Mouse (Mus musculus) induced T-regulatory cell, adult 2 months (primary cell): Measurements from ENCODE around the gene Vps52.

Experiments
- DNase-seq: peaks from one replicate; pipeline ENCODE4 v3.0.0-alpha.2; 2012; ENCODE audit warnings: low read depth

Gene Vps52

DNA sequence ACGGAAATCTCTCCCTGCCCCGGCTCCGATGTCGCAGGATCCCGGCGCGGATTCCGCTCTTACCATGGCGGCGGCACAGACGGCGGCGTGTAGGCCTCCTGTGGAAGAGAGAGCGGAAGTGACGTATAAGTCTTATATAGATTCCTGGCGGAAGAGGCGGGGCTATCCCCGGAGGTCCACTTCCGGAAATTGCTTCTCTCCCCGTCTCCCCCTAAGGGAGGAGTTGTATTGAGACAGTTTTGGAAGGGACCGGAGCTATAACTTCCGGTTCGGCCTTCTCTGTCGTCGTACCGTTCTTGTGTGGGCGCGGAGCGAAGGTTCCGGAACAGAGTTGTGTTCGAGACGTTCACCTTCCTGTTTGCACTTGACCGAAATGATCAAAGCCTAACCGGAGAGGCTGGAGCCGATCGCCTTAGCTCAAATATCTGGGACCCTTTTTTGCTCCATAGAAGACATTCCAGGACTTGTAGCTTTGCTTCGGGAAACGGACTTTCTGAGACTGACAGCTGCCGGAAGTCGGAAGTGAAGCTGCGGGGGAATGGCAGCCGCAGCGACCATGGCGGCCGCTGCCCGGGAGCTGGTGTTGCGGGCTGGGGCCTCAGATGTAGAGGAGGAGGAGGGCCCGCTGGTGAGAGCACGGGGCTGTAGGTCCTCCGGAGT, at the start of gene Vps52, which contains the start of gene Rps18:
Gene Vps52 (plus strand): TSS at position 258 of the 660 bp plus-strand sequence.
Gene Rps18 (minus strand): TSS at position 447 of the 660 bp plus-strand sequence.
- DNase-seq: peak; percentile 98

DNA sequence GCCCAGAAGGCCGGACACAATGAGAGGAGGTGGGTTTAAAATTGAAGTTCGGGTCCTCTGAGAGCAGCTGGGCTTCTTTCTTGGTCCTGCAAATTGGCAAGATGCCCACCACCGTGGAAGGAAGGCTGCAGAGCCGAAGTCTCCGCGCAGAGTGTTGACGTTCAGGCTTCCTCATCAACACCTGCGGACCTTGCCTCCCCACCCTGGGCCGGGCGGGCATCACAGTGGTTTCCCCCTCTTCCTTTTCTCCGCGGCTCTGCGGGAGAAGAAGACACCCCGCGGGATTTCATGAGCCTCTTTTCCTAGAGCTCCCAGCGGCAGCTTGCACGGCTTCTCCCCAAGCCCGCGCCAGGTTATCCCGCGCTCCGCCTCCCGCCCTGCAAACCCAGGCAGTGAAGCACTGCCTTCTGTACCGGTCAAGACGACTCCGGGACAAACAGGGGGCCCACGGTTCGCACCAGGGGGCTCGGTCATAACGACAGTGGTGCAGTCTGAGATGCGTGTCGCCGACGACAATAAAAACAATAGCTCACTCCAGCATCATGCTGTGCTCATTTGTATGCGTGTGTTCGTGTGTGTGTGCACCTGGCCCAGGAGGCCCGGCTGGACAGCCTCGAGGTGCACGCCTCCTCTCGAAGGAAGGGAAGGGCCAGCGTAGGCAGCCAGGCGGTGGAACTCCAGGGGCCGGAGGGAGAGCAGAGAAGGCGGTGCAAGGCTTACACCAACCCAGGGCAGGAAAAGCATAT, 47.1 kb upstream of the Vps52 start:
- DNase-seq: no peak

GRCm38 (mm10) chr17:33909077-33909868, 46.3 kb upstream of the Vps52 start, which contains the start of gene Daxx:
Gene Daxx (plus strand): TSS chr17:33909414.
- peak; percentile 98 for DNase-seq

DNA sequence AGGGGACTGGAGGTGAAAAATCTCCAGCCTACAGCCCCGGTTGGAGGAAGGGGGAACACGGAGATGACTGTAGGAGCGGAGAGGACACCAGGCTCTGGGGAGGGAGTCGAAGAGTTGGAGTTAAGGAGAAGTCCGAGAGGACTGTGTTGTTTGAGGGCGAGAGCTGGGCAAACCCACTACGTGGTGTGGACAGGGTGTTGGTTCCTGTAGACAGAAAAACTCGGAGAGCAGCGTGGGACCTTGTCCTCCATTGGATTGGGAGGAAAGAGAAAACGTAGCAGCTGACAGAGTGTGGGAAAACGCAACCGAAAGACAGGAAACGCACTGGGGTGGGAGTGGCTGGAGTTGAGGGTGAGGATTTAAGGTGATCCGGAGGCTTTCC, 45.8 kb upstream of the Vps52 start:
- DNase-seq: peak; percentile 85

- DNase-seq: peak; percentile 79
These were observed 45.1 kb upstream of the Vps52 start for GRCm38 (mm10) chr17:33910346-33911051.

- DNase-seq: no peak
These were observed 44.4 kb upstream of the Vps52 start for GRCm38 (mm10) chr17:33911052-33911812.

DNA sequence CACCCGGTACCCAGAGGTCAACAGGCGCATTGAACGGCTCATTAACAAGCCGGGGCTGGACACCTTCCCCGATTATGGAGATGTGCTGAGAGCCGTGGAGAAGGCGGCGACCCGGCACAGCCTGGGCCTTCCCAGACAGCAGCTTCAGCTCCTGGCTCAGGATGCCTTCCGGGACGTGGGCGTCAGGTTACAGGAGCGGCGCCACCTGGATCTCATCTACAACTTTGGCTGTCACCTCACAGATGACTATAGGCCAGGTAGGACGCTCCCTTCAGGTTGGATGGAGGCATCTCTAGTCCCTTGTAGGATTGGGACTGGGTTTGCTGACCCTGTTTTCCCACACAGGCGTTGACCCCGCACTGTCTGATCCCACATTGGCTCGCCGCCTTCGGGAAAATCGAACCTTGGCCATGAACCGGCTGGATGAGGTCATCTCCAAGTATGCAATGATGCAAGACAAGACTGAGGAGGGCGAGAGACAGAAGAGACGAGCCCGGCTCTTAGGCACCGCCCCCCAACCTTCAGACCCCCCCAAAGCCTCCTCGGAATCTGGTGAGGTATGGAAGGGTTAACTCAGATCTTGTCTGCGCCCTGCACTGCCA, 43.7 kb upstream of the Vps52 start:
- no peak for DNase-seq

DNA sequence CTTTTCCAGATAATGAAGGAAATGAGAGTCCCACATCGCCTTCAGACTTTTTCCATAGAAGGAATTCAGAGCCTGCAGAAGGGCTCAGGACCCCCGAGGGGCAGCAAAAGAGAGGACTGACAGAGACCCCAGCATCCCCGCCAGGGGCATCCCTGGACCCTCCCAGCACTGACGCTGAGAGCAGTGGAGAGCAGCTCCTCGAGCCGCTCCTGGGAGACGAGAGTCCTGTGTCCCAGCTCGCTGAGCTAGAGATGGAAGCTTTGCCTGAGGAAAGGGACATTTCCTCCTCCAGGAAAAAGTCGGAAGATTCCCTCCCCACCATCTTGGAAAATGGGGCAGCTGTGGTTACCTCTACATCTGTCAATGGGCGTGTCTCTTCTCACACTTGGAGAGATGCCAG, 42.3 kb upstream of the Vps52 start:
- DNase-seq: no peak

GRCm38 (mm10) chr17:33913905-33914304, 41.7 kb upstream of the Vps52 start:
- no peak for DNase-seq

DNA sequence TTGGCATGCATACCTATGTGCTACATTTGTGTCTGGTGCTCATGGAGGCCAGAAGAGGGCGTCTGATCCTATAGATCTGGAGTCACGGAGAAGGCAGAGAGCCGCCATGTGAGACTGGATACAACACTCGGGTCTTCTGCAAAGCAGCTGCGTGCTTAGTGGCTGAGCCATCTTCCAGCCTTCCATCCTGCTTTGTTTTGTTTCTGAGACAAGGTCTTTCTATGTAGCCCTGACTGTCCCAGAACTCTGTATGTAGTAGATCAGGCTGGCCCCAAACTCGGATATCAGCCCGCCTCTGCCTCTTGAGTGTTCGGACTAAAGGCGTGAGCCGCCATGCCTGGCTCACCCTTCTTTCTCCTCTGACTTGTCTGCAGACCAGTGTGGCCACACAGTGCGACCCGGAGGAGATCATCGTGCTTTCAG, 40.6 kb upstream of the Vps52 start:
- DNase-seq: peak; percentile 54

DNA sequence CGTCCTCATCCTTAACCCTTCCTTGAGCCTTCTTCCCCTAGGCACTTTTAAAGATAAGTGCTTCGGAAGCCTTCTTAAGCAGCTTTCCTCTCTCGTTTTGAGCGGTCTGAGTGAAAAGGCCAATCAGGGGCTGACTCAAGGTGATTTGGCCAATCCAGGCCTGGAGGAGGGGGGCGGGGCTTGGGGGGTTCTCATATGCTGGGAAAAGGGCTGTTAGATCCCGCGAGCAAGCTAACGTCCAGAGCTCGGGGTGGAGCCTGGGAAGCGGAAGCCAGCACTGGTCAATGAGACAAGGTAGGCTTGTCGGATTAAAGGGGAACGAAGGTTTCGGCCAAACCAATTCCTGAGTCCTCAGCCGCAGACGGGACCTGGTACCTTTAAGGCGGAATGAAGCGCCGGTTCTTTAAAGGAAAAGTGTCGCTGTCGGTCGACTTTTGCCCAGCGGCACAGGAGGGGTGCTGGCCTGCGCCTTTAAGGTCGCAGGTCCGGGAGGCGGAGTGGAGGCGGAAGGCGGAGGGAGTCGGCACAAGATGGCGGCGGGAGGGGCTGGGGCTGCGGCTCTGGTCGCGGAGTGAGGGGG, 39.9 kb upstream of the Vps52 start, which contains the start of the genes Tapbp and Zbtb22:
Gene Tapbp (plus strand): TSS at position 229 of the 580 bp plus-strand sequence.
Gene Zbtb22 (plus strand): TSS at position 234 of the 580 bp plus-strand sequence.
- peak; percentile 97 for DNase-seq

- no peak for DNase-seq
These were observed 39.3 kb upstream of the Vps52 start for GRCm38 (mm10) chr17:33916294-33916693.

- DNase-seq: no peak
These were observed 38.6 kb upstream of the Vps52 start for GRCm38 (mm10) chr17:33916847-33917655.

DNA sequence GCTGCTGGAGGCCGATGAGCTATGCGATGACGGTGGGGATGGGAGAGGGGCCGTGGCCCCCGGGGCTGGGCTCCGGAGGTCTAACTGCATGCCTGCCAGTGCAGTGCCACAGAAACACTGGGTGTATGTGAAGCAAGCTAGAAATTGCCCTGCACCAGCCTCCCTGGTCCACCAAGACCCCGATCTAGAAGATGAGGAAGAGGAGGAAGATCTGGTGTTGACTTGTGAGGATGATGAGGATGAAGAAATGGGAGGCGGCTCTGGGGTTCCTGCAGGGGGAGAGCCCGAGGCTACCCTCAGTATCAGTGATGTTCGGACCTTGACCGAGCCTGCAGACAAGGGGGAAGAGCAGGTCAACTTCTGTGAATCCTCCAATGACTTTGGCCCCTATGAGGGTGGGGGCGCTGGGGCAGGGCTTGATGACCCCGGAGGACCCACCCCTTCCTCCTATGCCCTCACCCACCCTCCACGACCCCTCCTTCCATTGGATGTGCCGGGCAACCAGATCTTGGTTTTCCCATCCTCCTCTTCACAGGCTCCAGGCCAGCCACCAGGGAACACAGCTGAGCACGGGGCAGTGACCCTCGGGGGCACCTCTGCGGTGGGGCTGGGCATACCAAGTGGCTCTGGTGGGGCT, 37.8 kb upstream of the Vps52 start:
- DNase-seq: no peak

- peak; percentile 80 for DNase-seq
These were observed 37.1 kb upstream of the Vps52 start for GRCm38 (mm10) chr17:33918293-33919203.

DNA sequence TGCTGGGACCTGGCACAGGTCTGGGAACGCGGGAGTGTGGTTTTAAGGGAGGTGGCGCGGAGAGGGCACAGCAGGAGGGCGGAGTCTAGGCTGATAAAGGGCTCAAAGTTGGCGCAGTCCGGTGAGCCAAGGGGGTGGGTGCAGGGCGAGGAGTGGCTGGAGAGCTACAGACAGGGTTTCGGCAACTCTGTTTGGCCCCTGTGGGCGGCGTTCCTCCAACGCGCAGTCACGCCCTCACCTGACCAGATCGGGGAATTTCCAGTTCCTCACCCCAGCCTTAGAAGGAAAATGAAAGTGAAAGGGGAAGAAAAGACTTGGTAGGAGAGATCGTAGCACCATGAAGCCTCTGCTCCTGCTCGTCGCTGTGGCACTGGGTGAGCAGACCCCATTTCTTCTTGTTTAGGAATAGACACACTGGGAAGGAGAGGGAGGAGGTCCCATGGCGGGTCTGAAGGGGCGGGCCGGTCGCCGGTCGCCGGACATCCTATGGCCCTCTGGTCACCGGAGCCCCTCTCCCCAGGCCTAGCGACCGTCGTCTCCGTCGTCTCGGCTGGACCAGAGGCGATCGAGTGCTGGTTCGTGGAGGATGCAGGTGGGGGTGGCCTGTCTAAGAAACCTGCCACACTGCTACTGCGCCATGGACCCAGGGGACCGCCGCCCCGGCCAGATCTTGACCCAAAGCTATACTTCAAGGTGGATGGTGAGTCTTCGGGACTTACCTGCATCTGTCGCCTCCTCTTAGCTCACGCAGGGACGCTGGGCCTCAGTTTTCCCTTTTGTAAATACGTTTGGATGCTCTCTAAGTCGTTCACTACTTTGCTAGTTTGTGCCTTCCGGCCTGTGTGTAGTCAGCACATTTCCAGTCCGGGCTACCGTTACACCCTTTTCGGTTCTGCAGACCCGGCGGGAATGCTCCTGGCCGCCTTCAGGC, 36.0 kb upstream of the Vps52 start:
- DNase-seq: peak; percentile 96
